Mouse (Mus musculus) midbrain, postnatal 0 days (tissue): Measurements from ENCODE around the gene Mthfr. TPM values are rescaled to one million over a fixed set of nuclear protein-coding genes. Genes with fewer than 3 reads are reported as not detected.

Experiments used
- ATAC-seq: fragments of 200-750 bp; cut with Nextera tagmentation; 2 replicates; pipeline ENCODE4 v1.8.0; 2017; ENCODE audit warnings: moderate number of reproducible peaks, mild to moderate bottlenecking, moderate TSS enrichment, moderate library complexity; ENCODE audit not compliant: low FRiP score
- DNase-seq: peaks from one replicate; pipeline ENCODE4 v3.0.0-alpha.2; 2015; ENCODE audit warnings: low spot score
- H3K27ac ChIP-seq: fragments of 300-500 bp; sonication (generic); 2 replicates; pipeline ENCODE4 v1.5.1; 2014; ENCODE audit warnings: low read depth, mild to moderate bottlenecking, low read length, mixed read lengths
- H3K27me3 ChIP-seq: fragments of 300-500 bp; sonication (generic); 2 replicates; pipeline ENCODE4 v1.6.1; 2014; ENCODE audit warnings: low read length, control low read depth, mixed read lengths; ENCODE audit not compliant: insufficient read depth
- H3K36me3 ChIP-seq: fragments of 300-500 bp; sonication (generic); 2 replicates; pipeline ENCODE4 v1.6.1; 2014; ENCODE audit warnings: low read length, control low read depth, mixed read lengths; ENCODE audit not compliant: insufficient read depth
- H3K4me1 ChIP-seq: fragments of 300-500 bp; sonication (generic); 2 replicates; pipeline ENCODE4 v1.6.1; 2014; ENCODE audit warnings: mild to moderate bottlenecking, control low read depth, antibody characterized with exemption, low read length, mixed read lengths; ENCODE audit not compliant: insufficient read depth
- H3K4me2 ChIP-seq: fragments of 300-500 bp; sonication (generic); 2 replicates; pipeline ENCODE4 v1.6.1; 2014; ENCODE audit warnings: low read depth, mild to moderate bottlenecking, low read length, mixed read lengths; ENCODE audit not compliant: poor library complexity, severe bottlenecking
- H3K4me3 ChIP-seq: fragments of 300-500 bp; sonication (generic); 2 replicates; pipeline ENCODE4 v1.5.1; 2014; ENCODE audit warnings: low read depth, mild to moderate bottlenecking, low read length, moderate library complexity
- H3K9ac ChIP-seq: fragments of 300-500 bp; sonication (generic); replicated peaks from 2 replicates; pipeline ENCODE4 v1.6.1; 2014; ENCODE audit warnings: mild to moderate bottlenecking, low read length, moderate library complexity, mixed read lengths; ENCODE audit not compliant: poor library complexity, severe bottlenecking
- H3K9me3 ChIP-seq: fragments of 300-500 bp; sonication (generic); 2 replicates; pipeline ENCODE4 v1.6.1; 2016; ENCODE audit warnings: low read length, control low read depth
- CTCF ChIP-seq: IDR thresholded peaks from 2 replicates; pipeline ENCODE4 v1.5.1; 2016; ENCODE audit warnings: antibody characterized with exemption, mild to moderate bottlenecking
- WGBS: fragments of 180-500 bp; shearing (Covaris S2); extraction: QIAGEN DNeasy Blood & Tissue Kit; methylation state at CpG from one replicate; pipeline ENCODE4 v1.1.7; 2014; 5-methylcytosine and 5-hydroxymethylcytosine counted together
- polyA plus RNA-seq: library from polyadenylated mRNA; unstranded; fragments of >200 nt; fragmentation: Nextera tagmentation; extraction: Ambion mirVana; gene quantifications from 2 replicates; pipeline ENCODE4 v1.2.1, GENCODE M21; 2015
- total RNA-seq: library from RNA; depleted of rRNA; stranded (reverse); fragments of >200 nt; gene quantifications from 2 replicates; pipeline ENCODE4 v1.2.3, GENCODE M21; 2014

Gene Mthfr
- total and polyA plus RNA-seq, 2 experiments from 2014 or later: 10.1 to 51.1 TPM

DNA sequence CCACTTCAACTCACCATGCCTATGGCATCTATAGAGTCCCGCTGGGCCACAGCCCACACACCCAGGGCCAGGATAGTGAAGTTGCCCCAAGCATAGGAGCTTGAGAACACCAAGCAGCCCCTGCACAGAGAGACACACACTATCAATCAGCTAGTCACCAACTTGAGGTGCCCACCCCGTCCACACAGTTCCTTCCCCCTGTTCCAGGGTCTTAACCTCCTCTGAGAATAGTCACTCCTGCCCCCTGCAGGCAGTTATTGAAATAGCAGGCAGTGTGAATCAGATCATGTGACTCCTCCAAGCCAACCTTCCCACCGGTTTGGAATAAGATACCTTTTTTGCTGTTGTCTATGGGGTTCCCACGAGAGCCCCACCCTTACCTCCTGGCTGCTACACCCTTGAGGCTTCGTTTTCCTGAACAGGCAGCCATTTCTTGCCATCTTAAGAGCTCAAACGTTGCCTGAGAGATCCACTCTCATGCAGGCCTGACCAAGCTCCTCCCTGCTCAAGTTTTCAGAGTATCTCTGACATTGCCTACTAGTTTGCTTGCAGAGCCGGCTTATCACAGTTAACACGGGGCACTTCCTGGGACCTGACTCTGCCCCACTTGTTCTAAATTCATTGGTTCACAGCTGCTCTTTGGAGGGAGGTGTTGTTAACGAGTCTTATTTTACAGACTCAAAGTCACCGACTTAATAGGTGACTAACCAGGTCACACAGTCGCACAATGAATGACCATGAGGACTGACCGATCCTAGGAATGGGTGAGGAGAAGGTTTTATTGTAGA, 43.6 kb downstream of the Mthfr start:
- Histone ChIP-seq H3K9me3 (no peaks in the 10 kb centered on the region), H3K4me3 (no peak overlapping the region), H3K36me3 (no peaks in the 10 kb centered on the region), H3K27ac (no peak overlapping the region), H3K4me2 (no peak overlapping the region), H3K27me3 (no peaks in the 10 kb centered on the region), H3K4me1 (0 out of 2 replicates have a peak, but pooled peaks cover 3% of the 10 kb centered on the region), H3K9ac (no peak overlapping the region)
- ATAC-seq: 0 out of 2 replicates have a peak, but pooled peaks have one; percentile 32
- TF ChIP-seq CTCF: peak; percentile 75
- 58% methylated on average over 12 of the region's 12 CpGs for WGBS
- peak; percentile 61 for DNase-seq

- Histone ChIP-seq H3K27ac (no peak overlapping the region), H3K4me2 (no peak overlapping the region), H3K9me3 (no peaks in the 10 kb centered on the region), H3K4me1 (peaks cover 7% of the 10 kb centered on the region; the same call in 1 of the 2 replicates), H3K9ac (no peak overlapping the region), H3K36me3 (no peaks in the 10 kb centered on the region), H3K4me3 (no peak overlapping the region), H3K27me3 (no peaks in the 10 kb centered on the region)
- no peak for TF ChIP-seq CTCF
- DNase-seq (no peak), ATAC-seq (no peak)
- 72% methylated on average over 21 of the region's 21 CpGs for WGBS
Measured at GRCm38 (mm10) chr4:148083176-148083899, 44.5 kb downstream of the Mthfr start.

DNA sequence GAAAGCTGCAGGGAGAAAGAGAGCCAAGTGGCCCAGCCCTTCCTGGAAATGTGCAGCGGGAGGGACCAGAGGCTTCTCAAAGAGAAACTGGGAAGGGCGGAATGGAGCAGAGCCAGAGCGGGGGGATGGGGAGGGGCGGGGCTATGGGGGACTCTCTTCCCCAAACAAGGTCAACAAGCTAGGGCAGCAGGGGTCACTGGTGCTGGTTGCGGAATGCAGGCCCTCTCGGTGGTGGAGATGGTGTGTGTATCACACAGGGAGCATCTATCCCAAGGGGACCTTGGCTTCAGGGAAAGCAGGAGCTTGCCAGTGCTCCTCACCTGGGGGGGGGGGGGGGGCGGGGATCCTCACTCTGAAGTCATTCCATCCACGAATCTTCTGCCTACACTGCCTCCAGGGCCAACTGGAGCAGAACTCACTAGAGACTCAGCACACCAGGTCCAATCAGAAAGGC, 45.4 kb downstream of the Mthfr start:
- H3K9me3 ChIP-seq: no peaks in the 10 kb centered on the region
- WGBS: 24% methylated on average over 8 of the region's 8 CpGs
- H3K9ac ChIP-seq: no peak overlapping the region
- no peak overlapping the region for H3K27ac ChIP-seq
- TF ChIP-seq CTCF: no peak
- no peaks in the 10 kb centered on the region for H3K27me3 ChIP-seq
- peaks cover 7% of the 10 kb centered on the region; the same call in 1 of the 2 replicates for H3K4me1 ChIP-seq
- no peaks in the 10 kb centered on the region for H3K36me3 ChIP-seq
- H3K4me2 ChIP-seq: no peak overlapping the region
- no peak for ATAC-seq
- no peak overlapping the region for H3K4me3 ChIP-seq
- DNase-seq: no peak

DNA sequence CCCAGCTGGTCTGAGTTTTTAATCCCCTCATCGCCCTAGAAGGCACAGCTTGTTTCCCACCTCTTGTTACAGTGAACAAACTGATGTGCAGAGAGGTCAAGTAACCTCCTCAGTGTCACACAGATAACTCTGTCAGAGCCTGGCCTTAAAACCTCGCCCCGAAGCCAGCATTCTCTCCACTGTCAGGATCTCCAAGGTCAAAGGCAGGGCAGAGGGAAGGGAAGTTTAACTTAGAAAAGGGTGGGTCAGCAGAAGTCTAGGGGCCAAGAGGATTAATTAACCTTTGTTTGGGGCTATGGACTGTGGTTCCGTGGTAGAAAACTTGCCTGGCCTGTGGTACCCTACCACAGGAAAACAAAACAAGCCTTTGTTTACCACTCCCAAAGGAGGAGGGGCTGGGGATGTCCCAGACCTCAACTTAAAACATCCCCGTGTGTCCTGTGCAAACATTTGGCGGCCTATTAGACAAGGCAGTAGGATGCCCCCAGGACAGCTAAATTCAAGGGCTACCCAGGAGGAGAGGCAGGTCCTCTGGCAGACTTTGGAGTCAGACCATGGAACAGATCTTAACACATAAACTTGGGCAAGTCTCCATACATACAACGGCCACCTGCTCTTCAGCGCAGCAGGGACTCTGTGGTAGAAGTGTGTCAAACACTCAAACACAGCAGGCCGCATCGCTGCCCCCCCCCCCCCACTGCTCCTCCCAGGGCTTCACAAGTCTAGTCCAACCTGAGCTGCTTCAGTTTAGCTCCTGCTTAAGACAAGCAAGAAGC, 46.4 kb downstream of the Mthfr start:
- 49% methylated on average over 10 of the region's 10 CpGs for WGBS
- Histone ChIP-seq H3K27ac (no peak overlapping the region), H3K4me1 (peaks cover 7% of the 10 kb centered on the region; the same call in 1 of the 2 replicates)

GRCm38 (mm10) chr4:148085907-148086305, 47.0 kb downstream of the Mthfr start:
- no peak overlapping the region for H3K4me2 ChIP-seq
- ATAC-seq (no peak), DNase-seq (no peak)
- H3K27me3 ChIP-seq: no peaks in the 10 kb centered on the region
- no peaks in the 10 kb centered on the region for H3K9me3 ChIP-seq
- no peak overlapping the region for H3K4me3 ChIP-seq
- no peak for TF ChIP-seq CTCF
- H3K9ac ChIP-seq: no peak overlapping the region
- WGBS: 65% methylated on average over 3 of the region's 3 CpGs
- peaks cover 7% of the 10 kb centered on the region; the same call in 1 of the 2 replicates for H3K4me1 ChIP-seq
- no peaks in the 10 kb centered on the region for H3K36me3 ChIP-seq
- H3K27ac ChIP-seq: no peak overlapping the region

More for the DNA sequence above, 46.4 kb downstream of the Mthfr start:
- TF ChIP-seq CTCF: no peak
- Histone ChIP-seq H3K36me3 (no peaks in the 10 kb centered on the region), H3K9ac (no peak overlapping the region), H3K9me3 (no peaks in the 10 kb centered on the region), H3K4me2 (no peak overlapping the region), H3K27me3 (no peaks in the 10 kb centered on the region), H3K4me3 (no peak overlapping the region)
- DNase-seq: no peak
- ATAC-seq: no peak
